In genomic region chr6:40385682-40386081, GRCm38 (mm10) we compare ENCODE assay signal across 29 mouse cellular contexts. TPM values are rescaled to one million over a fixed set of nuclear protein-coding genes. Genes with fewer than 3 reads are reported as not detected.
A peak's percentile ranks its signal among the peaks of the same experiment; 100 is the strongest.
DNase-seq lines count a peak whose midpoint lies in the region; ATAC-seq lines count a peak whose summit lies in the region.
"Had no signal": no experiment of that assay in that cellular context is flagged by ENCODE, and none has a peak within 500 bp of the region (broad histone marks: within the 10 kb centered on the region; RNA-seq: fewer than 3 reads in every experiment).

No protein-coding gene starts in this region.

- no peaks in the 10 kb centered on the region for H3K9me3 ChIP-seq in megakaryocyte, embryonic 14.5 days
- H3K9me3 ChIP-seq: embryonic facial prominence, embryonic 15.5 days; forebrain, embryonic 10.5 days; heart, embryonic 12.5 days; hindbrain, embryonic 10.5 days had no signal

- ATAC-seq in megakaryocyte, adult 5-6 weeks (ENCODE audit: poor library complexity, severe bottlenecking), result no peak
- no peak for ATAC-seq in frontal cortex, adult (ENCODE audit: low TSS enrichment)
- ATAC-seq: forebrain, embryonic 14.5 days had no signal

- no peaks in the 10 kb centered on the region for H3K27me3 ChIP-seq in megakaryocyte, embryonic 14.5 days (replicated peaks)
- H3K27me3 ChIP-seq: embryonic facial prominence, embryonic 15.5 days; heart, embryonic 12.5 days had no signal

- H3K4me1 ChIP-seq in megakaryocyte, embryonic 14.5 days, result peaks cover 29% of the 10 kb centered on the region
- H3K4me1 ChIP-seq: embryonic facial prominence, embryonic 15.5 days; forebrain, embryonic 10.5 days; hindbrain, embryonic 10.5 days had no signal

- peaks cover 47% of the 10 kb centered on the region for H3K36me3 ChIP-seq in megakaryocyte, embryonic 14.5 days (replicated peaks; ENCODE audit: low read length)

- peak; percentile 14 for DNase-seq in thymus, postnatal 14 days
- no peak for DNase-seq in thymus, postnatal 36 days
- peak; percentile 11 for DNase-seq in induced T-regulatory cell, adult 2 months (ENCODE audit: low read depth)
- DNase-seq in gastrocnemius, postnatal 4 days (ENCODE audit: low spot score in 2 of 2), result no peak
- DNase-seq in heart, adult 8-10 months (ENCODE audit: low spot score), result no peak
- DNase-seq: adrenal gland, adult 2 months; B cell, adult 2 months; cerebellum, adult 11 months; cerebellum, adult 8-10 months; cerebellum, postnatal 14 days; embryo, embryonic 11 days; gastrocnemius, postnatal 36 days; heart, adult 2 months had no signal

- H3K4me3 ChIP-seq in megakaryocyte, embryonic 14.5 days (replicated peaks), result peak overlapping the region; percentile 23
- H3K4me3 ChIP-seq: embryonic facial prominence, embryonic 15.5 days; erythroblast, embryonic 14.5 days; forebrain, embryonic 10.5 days; heart, adult 2 months; heart, embryonic 12.5 days; hindbrain, embryonic 10.5 days had no signal

RNA-seq across cellular contexts. Expression of gene E330009J07Rik, which starts 50.3 kb away (rescaled TPM):
- 0.12 TPM in 1 of 2 replicates, not detected in the other for polyA plus RNA-seq in megakaryocyte, embryonic 14.5 days (2012; ENCODE audit: insufficient read depth, low replicate concordance)
- total RNA-seq in megakaryocyte, adult 5-6 weeks (2015), result 8.0 and 8.6 TPM in 2 replicates
- 14.1 and 16.2 TPM in 2 replicates for total RNA-seq in megakaryocyte, adult 5-6 weeks (2017)
- 1 to 10 TPM; 3.9 to 5.4 TPM for total RNA-seq in gastrocnemius, postnatal 4 days (2021)
- 1 to 10 TPM; 3.7 to 6.1 (median 5.0) TPM for total RNA-seq in heart, adult 8-10 months (2022)
- polyA plus RNA-seq: erythroblast, embryonic 14.5 days had no signal

RNA-seq across cellular contexts. Expression of gene Wee2, which starts 53.2 kb away (rescaled TPM):
- 0.57 TPM in 1 of 2 replicates, not detected in the other for polyA plus RNA-seq in megakaryocyte, embryonic 14.5 days (2012; ENCODE audit: insufficient read depth, low replicate concordance)
- not detected in 2 replicates for total RNA-seq in megakaryocyte, adult 5-6 weeks (2015)
- total RNA-seq in megakaryocyte, adult 5-6 weeks (2017), result not detected in 2 replicates
- total RNA-seq in gastrocnemius, postnatal 4 days (2021), result not detected
- total RNA-seq in heart, adult 8-10 months (2022), result not detected
- total RNA-seq: adrenal gland, adult 2 months; adrenal gland, postnatal 4 days; common myeloid progenitor, adult 5-6 weeks; ES-E14; gastrocnemius, adult 8-10 months; gastrocnemius, postnatal 36 days; heart, adult 2 months; heart, postnatal 25 days had no signal
- polyA plus RNA-seq: adrenal gland, adult 2 months; embryonic facial prominence, embryonic 11.5 days; embryonic facial prominence, embryonic 15.5 days; erythroblast, embryonic 14.5 days; heart, adult 2 months; heart, embryonic 12.5 days; heart, embryonic 16.5 days; hindbrain, embryonic 10.5 days had no signal

Comparison
In these comparisons a context has a peak if more than half of its experiments do, and no peak if none do; other contexts are left out.
1. DNase-seq: peak in thymus, postnatal 14 days (single experiment) and induced T-regulatory cell, adult 2 months (single experiment); none in thymus, postnatal 36 days (0 of 2), gastrocnemius, postnatal 4 days (0 of 2) and heart, adult 8-10 months (single experiment).